Comparison of ENCODE assay signal across 16 mouse cellular contexts in genomic region chr15:93910981-93911431, GRCm38 (mm10).
DNase-seq lines count a peak whose midpoint lies in the region; ATAC-seq lines count a peak whose summit lies in the region.
"Had no signal": no experiment of that assay in that cellular context is flagged by ENCODE, and none has a peak within 500 bp of the region (broad histone marks: within the 10 kb centered on the region; RNA-seq: fewer than 3 reads in every experiment).

No protein-coding gene starts in this region.

- H3K36me3 ChIP-seq in midbrain, embryonic 10.5 days, result no peaks in the 10 kb centered on the region
- H3K36me3 ChIP-seq in midbrain, embryonic 16.5 days (ENCODE audit: control insufficient read depth, insufficient read depth, low read length), result no peaks in the 10 kb centered on the region
- H3K36me3 ChIP-seq in embryonic facial prominence, embryonic 11.5 days (replicated peaks; ENCODE audit: control insufficient read depth, insufficient read depth, low read depth, low read length), result no peaks in the 10 kb centered on the region
- no peaks in the 10 kb centered on the region for H3K36me3 ChIP-seq in hindbrain, embryonic 15.5 days
- no peaks in the 10 kb centered on the region for H3K36me3 ChIP-seq in neural tube, embryonic 12.5 days
- no peaks in the 10 kb centered on the region for H3K36me3 ChIP-seq in heart, embryonic 12.5 days
- H3K36me3 ChIP-seq: midbrain, embryonic 13.5 days had no signal

- H3K27me3 ChIP-seq in midbrain, embryonic 10.5 days (ENCODE audit: low read depth, poor library complexity, severe bottlenecking), result no peaks in the 10 kb centered on the region
- no peaks in the 10 kb centered on the region for H3K27me3 ChIP-seq in midbrain, embryonic 16.5 days (ENCODE audit: control insufficient read depth, insufficient read depth, low read depth, low read length)
- H3K27me3 ChIP-seq in embryonic facial prominence, embryonic 11.5 days (ENCODE audit: control insufficient read depth, insufficient read depth, low read length), result no peaks in the 10 kb centered on the region
- no peaks in the 10 kb centered on the region for H3K27me3 ChIP-seq in hindbrain, embryonic 15.5 days
- H3K27me3 ChIP-seq in neural tube, embryonic 12.5 days (replicated peaks), result no peaks in the 10 kb centered on the region
- no peaks in the 10 kb centered on the region for H3K27me3 ChIP-seq in heart, embryonic 12.5 days (replicated peaks)
- H3K27me3 ChIP-seq: midbrain, embryonic 13.5 days had no signal

- H3K9ac ChIP-seq in midbrain, embryonic 16.5 days (ENCODE audit: low read depth, low read length), result no peak overlapping the region
- no peak overlapping the region for H3K9ac ChIP-seq in embryonic facial prominence, embryonic 11.5 days (replicated peaks; ENCODE audit: low read length)
- no peak overlapping the region for H3K9ac ChIP-seq in hindbrain, embryonic 15.5 days
- no peak overlapping the region for H3K9ac ChIP-seq in neural tube, embryonic 12.5 days
- H3K9ac ChIP-seq in heart, embryonic 12.5 days, result no peak overlapping the region
- H3K9ac ChIP-seq: midbrain, embryonic 13.5 days had no signal

- WGBS in midbrain, embryonic 10.5 days, result 57% methylated on average over 11 of the region's 11 CpGs
- 47% methylated on average over 11 of the region's 11 CpGs for WGBS in midbrain, embryonic 16.5 days
- WGBS in embryonic facial prominence, embryonic 11.5 days, result 29% methylated on average over 11 of the region's 11 CpGs
- 29% methylated on average over 11 of the region's 11 CpGs for WGBS in hindbrain, embryonic 15.5 days
- 9% methylated on average over 11 of the region's 11 CpGs for whole genome bisulfite sequencing in neural tube, embryonic 12.5 days
- 64% methylated on average over 11 of the region's 11 CpGs for WGBS in heart, embryonic 12.5 days

- no peak overlapping the region for H3K4me2 ChIP-seq in midbrain, embryonic 16.5 days (ENCODE audit: low read length)
- no peak overlapping the region for H3K4me2 ChIP-seq in embryonic facial prominence, embryonic 11.5 days (ENCODE audit: low read depth, low read length)
- no peak overlapping the region for H3K4me2 ChIP-seq in hindbrain, embryonic 15.5 days
- H3K4me2 ChIP-seq in neural tube, embryonic 12.5 days (replicated peaks), result peak overlapping the region; percentile 32; the same call in 1 of the 2 replicates
- no peak overlapping the region for H3K4me2 ChIP-seq in heart, embryonic 12.5 days
- H3K4me2 ChIP-seq: midbrain, embryonic 13.5 days had no signal

- H3K4me3 ChIP-seq in midbrain, embryonic 10.5 days, result no peak overlapping the region
- no peak overlapping the region for H3K4me3 ChIP-seq in midbrain, embryonic 16.5 days (ENCODE audit: low read depth, low read length)
- H3K4me3 ChIP-seq in embryonic facial prominence, embryonic 11.5 days (ENCODE audit: low read depth, low read length), result no peak overlapping the region
- no peak overlapping the region for H3K4me3 ChIP-seq in hindbrain, embryonic 15.5 days
- no peak overlapping the region for H3K4me3 ChIP-seq in neural tube, embryonic 12.5 days
- no peak overlapping the region for H3K4me3 ChIP-seq in heart, embryonic 12.5 days
- H3K4me3 ChIP-seq: midbrain, embryonic 13.5 days had no signal

- ATAC-seq in midbrain, embryonic 16.5 days, result no peak
- 0 out of 2 replicates have a peak, but pooled peaks have one; percentile 31 for ATAC-seq in embryonic facial prominence, embryonic 11.5 days (replicated peaks; ENCODE audit: insufficient number of reproducible peaks, low FRiP score, low TSS enrichment, low read depth)
- 0 out of 2 replicates have a peak, but pooled peaks have one; percentile 30 for ATAC-seq in hindbrain, embryonic 15.5 days (ENCODE audit: low FRiP score, low read depth)
- peak; percentile 79 for ATAC-seq in neural tube, embryonic 12.5 days (ENCODE audit: low FRiP score, low read depth)
- no peak for ATAC-seq in heart, embryonic 12.5 days (ENCODE audit: insufficient number of reproducible peaks, low FRiP score)
- ATAC-seq: midbrain, embryonic 13.5 days had no signal

- H3K27ac ChIP-seq in midbrain, embryonic 10.5 days (replicated peaks), result peak overlapping the region; percentile 59; the same call in 1 of the 2 replicates
- H3K27ac ChIP-seq in midbrain, embryonic 16.5 days (ENCODE audit: low read length), result no peak overlapping the region
- peak overlapping the region; percentile 56; the same call in 1 of the 2 replicates for H3K27ac ChIP-seq in embryonic facial prominence, embryonic 11.5 days (replicated peaks; ENCODE audit: low read depth, low read length)
- no peak overlapping the region for H3K27ac ChIP-seq in hindbrain, embryonic 15.5 days (replicated peaks)
- 0 out of 2 replicates have a peak overlapping the region, but pooled peaks have one; percentile 15 for H3K27ac ChIP-seq in neural tube, embryonic 12.5 days
- no peak overlapping the region for H3K27ac ChIP-seq in heart, embryonic 12.5 days (ENCODE audit: poor library complexity, severe bottlenecking)
- H3K27ac ChIP-seq: midbrain, embryonic 13.5 days had no signal

- 0 out of 2 replicates have a peak, but pooled peaks cover 4% of the 10 kb centered on the region for H3K9me3 ChIP-seq in midbrain, embryonic 10.5 days (replicated peaks)
- no peaks in the 10 kb centered on the region for H3K9me3 ChIP-seq in midbrain, embryonic 16.5 days (replicated peaks; ENCODE audit: control insufficient read depth, low read length, poor library complexity, severe bottlenecking)
- no peaks in the 10 kb centered on the region for H3K9me3 ChIP-seq in embryonic facial prominence, embryonic 11.5 days (replicated peaks; ENCODE audit: control insufficient read depth, low read length)
- H3K9me3 ChIP-seq in hindbrain, embryonic 15.5 days, result no peaks in the 10 kb centered on the region
- 0 out of 2 replicates have a peak, but pooled peaks cover 5% of the 10 kb centered on the region for H3K9me3 ChIP-seq in neural tube, embryonic 12.5 days
- peaks cover 2% of the 10 kb centered on the region; the same call in 1 of the 2 replicates for H3K9me3 ChIP-seq in heart, embryonic 12.5 days (replicated peaks)

- DNase-seq in midbrain, embryonic 10.5 days (ENCODE audit: low spot score), result no peak
- DNase-seq in embryonic facial prominence, embryonic 11.5 days (ENCODE audit: low spot score), result peak; percentile 73
- DNase-seq in lung, postnatal 4 days, result no peak
- no peak for DNase-seq in right cerebral cortex, postnatal 36 days (ENCODE audit: low spot score in 2 of 2)
- DNase-seq: adrenal gland, postnatal 10 days; cerebellum, adult 8-10 months; gastrocnemius, postnatal 14 days; kidney, adult 9 months; lung, adult 18-20 months; lung, postnatal 36 days; thymus, postnatal 25 days had no signal

- H3K4me1 ChIP-seq in midbrain, embryonic 10.5 days, result peaks cover 16% of the 10 kb centered on the region
- H3K4me1 ChIP-seq in midbrain, embryonic 16.5 days (ENCODE audit: control insufficient read depth, insufficient read depth, low read length), result no peaks in the 10 kb centered on the region; the same call in 1 of the 2 replicates
- no peaks in the 10 kb centered on the region for H3K4me1 ChIP-seq in embryonic facial prominence, embryonic 11.5 days (ENCODE audit: control insufficient read depth, insufficient read depth, low read length)
- H3K4me1 ChIP-seq in hindbrain, embryonic 15.5 days (replicated peaks), result peaks cover 11% of the 10 kb centered on the region
- H3K4me1 ChIP-seq in neural tube, embryonic 12.5 days, result peaks cover 20% of the 10 kb centered on the region
- H3K4me1 ChIP-seq in heart, embryonic 12.5 days (replicated peaks), result peaks cover 16% of the 10 kb centered on the region

Comparison
In these comparisons a context has a peak if more than half of its experiments do, and no peak if none do; other contexts are left out.
1. H3K27ac ChIP-seq: peak in midbrain, embryonic 10.5 days (single experiment), embryonic facial prominence, embryonic 11.5 days (single experiment) and neural tube, embryonic 12.5 days (single experiment); none in midbrain, embryonic 16.5 days (single experiment), hindbrain, embryonic 15.5 days (single experiment) and heart, embryonic 12.5 days (single experiment).
2. ATAC-seq: peak in embryonic facial prominence, embryonic 11.5 days (single experiment), hindbrain, embryonic 15.5 days (single experiment) and neural tube, embryonic 12.5 days (single experiment); none in midbrain, embryonic 16.5 days (single experiment) and heart, embryonic 12.5 days (single experiment).